Mouse (Mus musculus) liver, embryonic 11.5 days (tissue): ENCODE measurements around the gene Ano10. TPM values are rescaled to one million over a fixed set of nuclear protein-coding genes. Genes with fewer than 3 reads are reported as not detected.

Source experiments
- microRNA-seq: library from miRNA; unstranded; fragments of <30 nt; microRNA quantifications from one replicate; pipeline ENCODE4, GENCODE M21; 2017; ENCODE audit warnings: borderline number of aligned reads
- polyA plus RNA-seq: library from polyadenylated mRNA; unstranded; fragments of >200 nt; fragmentation: Nextera tagmentation; extraction: Ambion mirVana; gene quantifications from 2 replicates; pipeline ENCODE4 v1.2.1, GENCODE M21; 2014

Ano10 gene
- polyA plus RNA-seq, 1 experiment from 2014 or later, result 15.4 TPM

Small RNAs within 50 kb of the gene (microRNA-seq; reads per million reads assigned to microRNA genes)
- gene Mir8106, result not detected

Other genes starting within 250 kb of the Ano10 start
- 27.0 and 34.1 TPM in 2 replicates for gene Snrk, start 177.2 kb downstream of the Ano10 start, polyA plus RNA-seq
- gene Abhd5, start 57.2 kb upstream of the Ano10 start, polyA plus RNA-seq, result 22.1 and 24.2 TPM in 2 replicates